Mouse (Mus musculus) embryonic facial prominence, embryonic 15.5 days (tissue): ENCODE measurements around the gene Spata33. TPM values are rescaled to one million over a fixed set of nuclear protein-coding genes. Genes with fewer than 3 reads are reported as not detected.

Experiments used
- ATAC-seq: fragments of 200-750 bp; cut with Nextera tagmentation; 2 replicates; pipeline ENCODE4 v1.8.0; 2017; ENCODE audit warnings: low read depth, moderate TSS enrichment; ENCODE audit not compliant: insufficient number of reproducible peaks, low FRiP score, low TSS enrichment
- H3K27ac ChIP-seq: fragments of 300-500 bp; sonication (generic); replicated peaks from 2 replicates; pipeline ENCODE4 v1.5.1; 2015; ENCODE audit warnings: mild to moderate bottlenecking, inconsistent platforms
- H3K27me3 ChIP-seq: fragments of 300-500 bp; sonication (generic); 2 replicates; pipeline ENCODE4 v1.6.1; 2015; ENCODE audit warnings: inconsistent platforms
- H3K36me3 ChIP-seq: fragments of 300-500 bp; sonication (generic); 2 replicates; pipeline ENCODE4 v1.6.1; 2015; ENCODE audit warnings: mild to moderate bottlenecking, inconsistent platforms
- H3K4me1 ChIP-seq: fragments of 300-500 bp; sonication (generic); 2 replicates; pipeline ENCODE4 v1.6.1; 2015; ENCODE audit warnings: inconsistent platforms
- H3K4me2 ChIP-seq: fragments of 300-500 bp; sonication (generic); replicated peaks from 2 replicates; pipeline ENCODE4 v1.6.1; 2015; ENCODE audit warnings: mild to moderate bottlenecking, inconsistent platforms
- H3K4me3 ChIP-seq: fragments of 300-500 bp; sonication (generic); replicated peaks from 2 replicates; pipeline ENCODE4 v1.5.1; 2015; ENCODE audit warnings: mild to moderate bottlenecking, inconsistent platforms
- H3K9ac ChIP-seq: fragments of 300-500 bp; sonication (generic); 2 replicates; pipeline ENCODE4 v1.6.1; 2015; ENCODE audit warnings: inconsistent platforms
- H3K9me3 ChIP-seq: fragments of 300-500 bp; sonication (generic); replicated peaks from 2 replicates; pipeline ENCODE4 v1.6.1; 2016; ENCODE audit warnings: inconsistent platforms
- WGBS: fragments of 180-500 bp; shearing (Covaris S2); methylation state at CpG from one replicate; pipeline ENCODE4 v1.1.7; 2015; 5-methylcytosine and 5-hydroxymethylcytosine counted together
- polyA plus RNA-seq: library from polyadenylated mRNA; unstranded; fragments of >200 nt; fragmentation: Nextera tagmentation; extraction: Ambion mirVana; gene quantifications from 2 replicates; pipeline ENCODE4 v1.2.1, GENCODE M21; 2015

Gene Spata33
- polyA plus RNA-seq, 1 experiment from 2014 or later, result 9.8 TPM

GRCm38 (mm10) chr8:123233760-123234159 lies 21.1 kb downstream of the Spata33 start:
- H3K4me2 ChIP-seq, result no peak overlapping the region
- H3K9ac ChIP-seq, result no peak overlapping the region
- H3K4me1 ChIP-seq, result peaks cover 18% of the 10 kb centered on the region
- WGBS, result 74% methylated on average over 11 of the region's 11 CpGs
- H3K27me3 ChIP-seq, result peaks cover 17% of the 10 kb centered on the region
- H3K9me3 ChIP-seq, result no peaks in the 10 kb centered on the region
- H3K27ac ChIP-seq, result no peak overlapping the region
- H3K4me3 ChIP-seq, result no peak overlapping the region
- H3K36me3 ChIP-seq, result peaks cover 7% of the 10 kb centered on the region; the same call in 1 of the 2 replicates
- no peak for ATAC-seq

DNA sequence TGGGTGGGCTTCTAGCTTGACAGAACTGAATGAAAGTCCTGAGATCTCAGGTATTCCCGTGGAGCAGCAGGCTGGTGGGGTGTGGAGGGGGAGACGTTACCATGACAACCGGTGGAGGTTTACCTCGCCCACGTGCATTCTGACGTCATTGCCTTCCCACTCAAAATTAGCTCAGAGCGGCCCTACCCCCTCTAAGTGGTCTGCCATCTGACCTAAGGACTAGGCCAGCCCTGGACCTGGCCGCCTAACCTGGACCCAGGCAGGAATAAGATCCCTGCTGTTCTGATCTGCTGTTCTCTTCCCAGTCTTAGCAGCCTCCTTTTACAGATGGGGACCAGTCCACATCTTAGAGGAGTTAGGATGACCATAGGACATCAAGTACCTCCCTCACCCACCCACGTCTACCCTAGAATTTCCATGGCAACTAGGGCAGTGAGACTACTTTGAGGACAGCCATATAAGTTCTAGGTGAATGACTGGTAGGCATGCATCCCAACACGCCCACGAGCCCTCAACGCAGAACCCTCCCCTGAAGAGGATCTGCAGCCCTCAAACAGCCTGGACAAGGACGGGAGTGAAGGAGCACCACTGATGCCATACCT lies 22.4 kb downstream of the Spata33 start:
- no peak overlapping the region for H3K27ac ChIP-seq
- no peaks in the 10 kb centered on the region for H3K36me3 ChIP-seq
- 34% methylated on average over 13 of the region's 13 CpGs for WGBS
- no peaks in the 10 kb centered on the region for H3K9me3 ChIP-seq
- H3K4me3 ChIP-seq, result peak overlapping the region; percentile 65
- peak overlapping the region; percentile 95 for H3K4me2 ChIP-seq
- peaks cover 17% of the 10 kb centered on the region for H3K27me3 ChIP-seq
- H3K9ac ChIP-seq, result peak overlapping the region; percentile 62
- peaks cover 18% of the 10 kb centered on the region for H3K4me1 ChIP-seq
- 0 out of 2 replicates have a peak, but pooled peaks have one; percentile 3 for ATAC-seq

GRCm38 (mm10) chr8:123235520-123236497 lies 23.2 kb downstream of the Spata33 start, which contains the start of gene Spata2l:
Spata2l (minus strand) TSS chr8:123236233.
- WGBS, result 1% methylated on average over 57 of the region's 57 CpGs

GRCm38 (mm10) chr8:123239398-123239797 lies 26.8 kb downstream of the Spata33 start:
- 87% methylated on average over 10 of the region's 10 CpGs for WGBS
- Histone ChIP-seq H3K4me1 (peaks cover 18% of the 10 kb centered on the region), H3K36me3 (peaks cover 27% of the 10 kb centered on the region), H3K4me2 (no peak overlapping the region), H3K27ac (no peak overlapping the region), H3K27me3 (peaks cover 13% of the 10 kb centered on the region), H3K4me3 (no peak overlapping the region), H3K9me3 (no peaks in the 10 kb centered on the region), H3K9ac (no peak overlapping the region)
- ATAC-seq, result no peak

More at GRCm38 (mm10) chr8:123235520-123236497, 23.2 kb downstream of the Spata33 start, which contains the start of gene Spata2l:
- Histone ChIP-seq H3K27ac (no peak within 1 kb of the TSS), H3K27me3 (peaks cover 17% of the 10 kb centered on the region), H3K9me3 (no peaks in the 10 kb centered on the region), H3K4me1 (peaks cover 18% of the 10 kb centered on the region), H3K4me2 (peak within 1 kb of the TSS; percentile 95), H3K9ac (peak within 1 kb of the TSS; percentile 62), H3K36me3 (no peaks in the 10 kb centered on the region), H3K4me3 (peak within 1 kb of the TSS; percentile 65)
- ATAC-seq, result peak; percentile 86

- ATAC-seq, result no peak
- no peak overlapping the region for H3K4me2 ChIP-seq
- H3K27me3 ChIP-seq, result no peaks in the 10 kb centered on the region
- H3K9ac ChIP-seq, result no peak overlapping the region
- WGBS, result 87% methylated on average over 7 of the region's 7 CpGs
- H3K36me3 ChIP-seq, result peaks cover 56% of the 10 kb centered on the region
- H3K4me3 ChIP-seq, result no peak overlapping the region
- H3K4me1 ChIP-seq, result no peaks in the 10 kb centered on the region
- H3K27ac ChIP-seq, result no peak overlapping the region
- H3K9me3 ChIP-seq, result no peaks in the 10 kb centered on the region
These were observed 29.7 kb downstream of the Spata33 start for GRCm38 (mm10) chr8:123242107-123242923.

- 70% methylated on average over 11 of the region's 11 CpGs for WGBS
- ATAC-seq, result peak; percentile 49
- H3K27ac ChIP-seq, result no peak overlapping the region
- H3K9ac ChIP-seq, result no peak overlapping the region
- no peak overlapping the region for H3K4me2 ChIP-seq
- H3K9me3 ChIP-seq, result no peaks in the 10 kb centered on the region
- H3K4me1 ChIP-seq, result no peaks in the 10 kb centered on the region
- no peaks in the 10 kb centered on the region for H3K27me3 ChIP-seq
- peaks cover 63% of the 10 kb centered on the region for H3K36me3 ChIP-seq
- no peak overlapping the region for H3K4me3 ChIP-seq
These were observed 30.4 kb downstream of the Spata33 start for GRCm38 (mm10) chr8:123243053-123243452.

DNA sequence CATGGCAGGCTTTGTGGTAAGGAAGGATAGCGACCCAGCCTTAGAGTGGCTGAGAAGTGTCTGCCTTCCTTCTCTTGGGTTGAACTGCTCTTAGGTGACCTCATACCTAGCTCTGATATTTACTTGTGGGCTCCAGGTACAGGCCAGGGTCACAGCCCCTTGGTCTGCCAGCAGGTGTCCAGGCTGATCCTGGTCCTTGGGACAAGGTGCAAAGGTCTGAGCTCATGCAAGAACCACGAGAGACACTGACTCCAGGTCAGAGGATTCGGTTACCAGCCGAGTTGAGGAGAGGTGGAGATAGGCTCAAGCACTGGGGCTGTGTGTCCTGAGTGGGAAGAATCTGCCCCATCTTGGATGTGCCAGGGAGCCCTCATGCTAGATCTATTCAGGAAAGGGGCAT lies 31.8 kb downstream of the Spata33 start:
- Histone ChIP-seq H3K4me3 (no peak overlapping the region), H3K4me1 (no peaks in the 10 kb centered on the region), H3K4me2 (no peak overlapping the region), H3K27me3 (no peaks in the 10 kb centered on the region), H3K9me3 (no peaks in the 10 kb centered on the region), H3K9ac (no peak overlapping the region), H3K36me3 (peaks cover 76% of the 10 kb centered on the region), H3K27ac (no peak overlapping the region)
- WGBS, result 88% methylated on average over 4 of the region's 4 CpGs
- ATAC-seq, result no peak

- H3K36me3 ChIP-seq, result peaks cover 87% of the 10 kb centered on the region
- WGBS, result 89% methylated on average over 12 of the region's 12 CpGs
- H3K4me3 ChIP-seq, result no peak overlapping the region
- no peaks in the 10 kb centered on the region for H3K27me3 ChIP-seq
- no peak overlapping the region for H3K9ac ChIP-seq
- H3K27ac ChIP-seq, result no peak overlapping the region
- no peak overlapping the region for H3K4me2 ChIP-seq
- H3K4me1 ChIP-seq, result no peaks in the 10 kb centered on the region
- H3K9me3 ChIP-seq, result no peaks in the 10 kb centered on the region
- no peak for ATAC-seq
These were observed 32.9 kb downstream of the Spata33 start for GRCm38 (mm10) chr8:123245543-123245942.

GRCm38 (mm10) chr8:123247748-123248147 lies 35.1 kb downstream of the Spata33 start:
- peaks cover 6% of the 10 kb centered on the region for H3K4me1 ChIP-seq
- H3K36me3 ChIP-seq, result peaks cover 85% of the 10 kb centered on the region
- 97% methylated on average over 6 of the region's 6 CpGs for WGBS
- ATAC-seq, result no peak
- H3K27me3 ChIP-seq, result no peaks in the 10 kb centered on the region
- no peak overlapping the region for H3K4me2 ChIP-seq
- H3K4me3 ChIP-seq, result no peak overlapping the region
- H3K27ac ChIP-seq, result no peak overlapping the region
- H3K9me3 ChIP-seq, result no peaks in the 10 kb centered on the region
- no peak overlapping the region for H3K9ac ChIP-seq

DNA sequence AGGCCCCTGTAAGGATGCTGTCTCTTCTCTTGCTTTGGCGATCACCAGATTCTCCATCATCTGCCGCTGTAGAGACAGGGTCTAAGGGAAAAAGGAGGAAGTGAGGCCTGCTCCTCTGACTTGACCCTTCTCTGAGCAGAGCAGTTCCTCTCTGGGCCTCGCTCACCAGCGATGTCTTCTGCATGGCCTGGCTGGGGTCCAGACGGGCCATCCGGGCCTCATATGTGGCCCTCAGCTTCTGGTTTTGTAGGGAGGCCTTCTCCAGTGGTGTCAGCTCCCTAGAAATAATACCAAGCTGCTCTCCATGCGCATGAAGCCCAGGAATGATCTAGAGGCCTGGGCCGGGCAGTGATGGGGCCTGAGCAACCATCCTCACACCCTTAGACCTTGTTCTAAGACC lies 36.0 kb downstream of the Spata33 start:
- Histone ChIP-seq H3K4me1 (peaks cover 13% of the 10 kb centered on the region), H3K9me3 (no peaks in the 10 kb centered on the region), H3K27me3 (no peaks in the 10 kb centered on the region), H3K4me3 (no peak overlapping the region), H3K27ac (no peak overlapping the region), H3K9ac (no peak overlapping the region), H3K36me3 (peaks cover 77% of the 10 kb centered on the region), H3K4me2 (no peak overlapping the region)
- 89% methylated on average over 8 of the region's 8 CpGs for WGBS
- no peak for ATAC-seq

DNA sequence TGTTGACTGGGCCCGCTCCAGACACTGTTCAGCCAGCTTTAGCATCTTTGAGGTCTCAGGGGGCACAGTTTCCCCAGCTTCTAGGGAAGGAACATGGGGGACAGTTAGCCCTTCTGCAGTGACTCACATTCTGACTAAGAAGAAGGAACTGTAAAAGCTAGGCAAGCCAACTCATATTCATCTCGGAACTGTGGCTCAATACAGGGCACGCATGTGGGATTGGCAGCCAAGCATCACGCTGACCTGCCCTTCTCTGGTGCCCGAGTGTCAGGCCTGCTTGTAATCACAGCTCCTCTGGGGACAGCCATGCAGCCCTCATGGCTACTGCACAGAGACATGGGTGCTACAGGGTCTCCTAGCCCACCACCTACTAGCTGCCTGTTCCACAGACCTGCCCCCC lies 38.3 kb downstream of the Spata33 start:
- 96% methylated on average over 5 of the region's 5 CpGs for WGBS
- Histone ChIP-seq H3K4me2 (no peak overlapping the region), H3K36me3 (peaks cover 54% of the 10 kb centered on the region), H3K27ac (no peak overlapping the region), H3K4me1 (peaks cover 25% of the 10 kb centered on the region), H3K9ac (no peak overlapping the region), H3K9me3 (no peaks in the 10 kb centered on the region), H3K4me3 (no peak overlapping the region), H3K27me3 (no peaks in the 10 kb centered on the region)
- no peak for ATAC-seq
